Mouse (Mus musculus) liver, embryonic 14.5 days (tissue): ENCODE data around the gene Adssl1. TPM values are rescaled to one million over a fixed set of nuclear protein-coding genes. Genes with fewer than 3 reads are reported as not detected.

ENCODE experiments used
- ATAC-seq: fragments of 200-750 bp; cut with Nextera tagmentation; 2 replicates; pipeline ENCODE4 v1.8.0; 2017; ENCODE audit warnings: moderate number of reproducible peaks, mild to moderate bottlenecking, moderate library complexity; ENCODE audit not compliant: insufficient read depth
- DNase-seq, 3 experiments: peaks; one replicate each; pipeline ENCODE4 v3.0.0-alpha.2; 2012 to 2013; ENCODE audit warnings: low read depth in 3 of 3, low spot score in 3 of 3
- H3K27ac ChIP-seq: fragments of 300-500 bp; sonication (generic); 2 replicates; pipeline ENCODE4 v1.5.1; 2014; ENCODE audit warnings: moderate library complexity, mild to moderate bottlenecking, control low read depth, inconsistent platforms
- H3K27me3 ChIP-seq: fragments of 300-500 bp; sonication (generic); 2 replicates; pipeline ENCODE4 v1.6.1; 2014; ENCODE audit warnings: mild to moderate bottlenecking, low read length, moderate library complexity; ENCODE audit not compliant: control insufficient read depth, insufficient read depth
- H3K36me3 ChIP-seq: fragments of 300-500 bp; sonication (generic); replicated peaks from 2 replicates; pipeline ENCODE4 v1.6.1; 2014; ENCODE audit warnings: low read depth; ENCODE audit not compliant: control insufficient read depth, insufficient read depth
- H3K4me1 ChIP-seq, 2 experiments: fragments of 200-500 bp in 1 of 2; fragments of 300-500 bp in 1 of 2; sonication (generic) in 1 of 2; replicated peaks; 2 replicates each; pipeline ENCODE4 v1.6.1; 2012 to 2014; ENCODE audit warnings: antibody characterized with exemption in 1 of 2, inconsistent platforms in 1 of 2, low read length in 1 of 2; ENCODE audit not compliant: control insufficient read depth in 2 of 2, insufficient read depth in 2 of 2
- H3K4me2 ChIP-seq: fragments of 300-500 bp; sonication (generic); 2 replicates; pipeline ENCODE4 v1.6.1; 2014; ENCODE audit warnings: low read depth, mild to moderate bottlenecking, control low read depth, moderate library complexity
- H3K4me3 ChIP-seq, 2 experiments: fragments of 200-500 bp in 1 of 2; fragments of 300-500 bp in 1 of 2; sonication (generic) in 1 of 2; 2 replicates each; pipeline ENCODE4 v1.5.1; 2012 to 2014; ENCODE audit warnings: low read depth in 2 of 2, low read length in 2 of 2, mild to moderate bottlenecking in 2 of 2, control low read depth in 1 of 2, inconsistent platforms in 1 of 2, moderate library complexity in 1 of 2; ENCODE audit not compliant: insufficient read depth in 1 of 2
- H3K9ac ChIP-seq: fragments of 300-500 bp; sonication (generic); replicated peaks from 2 replicates; pipeline ENCODE4 v1.6.1; 2014; ENCODE audit warnings: mild to moderate bottlenecking, control low read depth, moderate library complexity
- H3K9me3 ChIP-seq: fragments of 300-500 bp; sonication (generic); 2 replicates; pipeline ENCODE4 v1.6.1; 2016; ENCODE audit warnings: low read length, mixed read lengths; ENCODE audit not compliant: control insufficient read depth
- CTCF ChIP-seq: IDR thresholded peaks from 2 replicates; pipeline ENCODE4 v1.5.1; 2016; ENCODE audit warnings: antibody characterized with exemption, low read depth, control low read depth
- EP300 ChIP-seq: IDR thresholded peaks from 2 replicates; pipeline ENCODE4 v1.6.1; 2016; ENCODE audit warnings: antibody characterized with exemption, low read depth
- WGBS: fragments of 180-500 bp; shearing (Covaris S2); extraction: QIAGEN DNeasy Blood & Tissue Kit; methylation state at CpG from one replicate; pipeline ENCODE4 v1.1.7; 2014; ENCODE audit not compliant: insufficient replicate concordance; 5-methylcytosine and 5-hydroxymethylcytosine counted together
- polyA plus RNA-seq, 2 experiments: library from polyadenylated mRNA; depleted of rRNA in 1 of 2; stranded (reverse) in 1 of 2; unstranded in 1 of 2; fragments of >200 nt; fragmentation: Nextera tagmentation in 1 of 2; extraction: Ambion mirVana in 1 of 2; gene quantifications; 2 replicates each; pipeline versions ENCODE4 v1.2.1 to v1.2.3; 2012 to 2014

Gene Adssl1
- polyA plus RNA-seq, 2 experiments: 5.4 to 8.5 TPM

DNA sequence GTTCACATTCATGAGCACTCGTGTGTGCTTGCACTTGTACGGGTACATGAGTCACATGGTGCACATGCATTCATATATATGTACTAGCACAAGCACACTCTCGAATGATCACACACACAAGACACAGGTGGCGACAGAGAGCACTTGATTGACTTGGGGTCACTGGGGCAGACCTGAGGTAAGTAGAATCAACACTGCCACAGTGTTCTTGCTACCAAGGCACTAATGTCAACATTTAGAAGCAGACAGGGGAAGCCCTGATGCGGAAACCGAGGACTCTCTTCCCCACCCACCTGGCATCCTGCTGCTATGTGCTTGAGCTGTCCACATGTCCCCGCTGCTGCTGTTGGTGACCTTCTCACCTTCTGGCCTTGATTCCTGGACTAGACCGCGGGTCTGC lies 13.8 kb downstream of the Adssl1 start:
- ATAC-seq (no peak), DNase-seq (no peak)
- Histone ChIP-seq H3K4me3 (no peak overlapping the region), H3K27me3 (no peaks in the 10 kb centered on the region), H3K4me1 (peaks cover 5 to 25% of the 10 kb centered on the region in 2 experiments; a peak in 3 of 4 replicates), H3K36me3 (no peaks in the 10 kb centered on the region), H3K9me3 (no peaks in the 10 kb centered on the region), H3K4me2 (no peak overlapping the region), H3K27ac (no peak overlapping the region), H3K9ac (no peak overlapping the region)
- peak; percentile 43; the same call in 1 of the 2 replicates for TF ChIP-seq CTCF
- TF ChIP-seq EP300: no peak
- WGBS: 49% methylated on average over 9 of the region's 9 CpGs

DNA sequence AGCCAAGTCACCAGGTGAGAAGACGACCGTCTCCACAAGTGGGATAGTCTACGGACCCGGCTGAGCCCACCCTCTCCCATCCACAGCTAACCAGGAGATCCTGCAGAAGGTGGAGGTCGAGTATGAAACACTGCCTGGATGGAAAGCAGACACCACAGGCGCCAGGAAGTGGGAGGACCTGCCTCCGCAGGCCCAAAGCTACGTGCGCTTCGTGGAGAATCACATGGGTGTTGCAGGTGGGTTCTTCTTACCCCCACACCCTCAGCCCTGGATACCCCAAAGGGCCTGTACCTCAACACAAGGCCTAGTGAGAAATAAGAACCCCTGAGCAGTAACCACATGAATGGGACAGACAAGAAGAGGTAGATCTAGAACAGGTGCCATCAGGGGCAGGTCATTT lies 19.7 kb downstream of the Adssl1 start:
- 74% methylated on average over 10 of the region's 10 CpGs for WGBS
- TF ChIP-seq CTCF (no peak), EP300 (no peak)
- no peak overlapping the region for H3K27ac ChIP-seq

DNA sequence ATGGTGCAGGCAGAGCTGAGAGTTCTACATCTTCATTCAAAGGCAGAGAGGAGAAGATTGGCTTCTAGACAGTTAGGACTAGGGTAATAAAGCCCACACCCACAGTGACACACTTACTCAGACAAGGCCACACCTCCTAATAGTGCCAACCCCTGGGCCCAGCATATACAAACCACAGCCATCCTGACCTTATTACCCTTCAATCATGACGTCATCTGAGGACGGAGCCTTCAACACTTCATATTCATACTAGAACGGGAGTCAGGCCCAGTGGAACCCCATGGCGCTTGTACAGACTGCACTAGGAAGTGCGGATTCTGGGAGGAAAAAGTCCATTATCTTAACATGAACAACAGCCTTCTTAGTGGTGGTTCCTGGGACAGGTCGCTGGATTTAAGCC lies 23.3 kb downstream of the Adssl1 start:
- Histone ChIP-seq H3K9ac (no peak overlapping the region), H3K9me3 (no peaks in the 10 kb centered on the region), H3K4me1 (peaks cover 4 to 15% of the 10 kb centered on the region in 2 experiments), H3K4me3 (no peak overlapping the region), H3K27ac (no peak overlapping the region), H3K27me3 (no peaks in the 10 kb centered on the region), H3K36me3 (peaks cover 5% of the 10 kb centered on the region), H3K4me2 (no peak overlapping the region)
- no peak for ATAC-seq
- TF ChIP-seq EP300: no peak
- WGBS: 77% methylated on average over 6 of the region's 6 CpGs
- no peak for DNase-seq

More for the DNA sequence above, 19.7 kb downstream of the Adssl1 start:
- H3K4me1 ChIP-seq: peaks cover 4 to 5% of the 10 kb centered on the region in 2 experiments
- no peak overlapping the region for H3K9ac ChIP-seq
- no peak for DNase-seq
- no peaks in the 10 kb centered on the region for H3K9me3 ChIP-seq
- no peaks in the 10 kb centered on the region for H3K36me3 ChIP-seq
- no peak overlapping the region for H3K4me3 ChIP-seq
- ATAC-seq: no peak
- H3K27me3 ChIP-seq: no peaks in the 10 kb centered on the region
- H3K4me2 ChIP-seq: no peak overlapping the region

DNA sequence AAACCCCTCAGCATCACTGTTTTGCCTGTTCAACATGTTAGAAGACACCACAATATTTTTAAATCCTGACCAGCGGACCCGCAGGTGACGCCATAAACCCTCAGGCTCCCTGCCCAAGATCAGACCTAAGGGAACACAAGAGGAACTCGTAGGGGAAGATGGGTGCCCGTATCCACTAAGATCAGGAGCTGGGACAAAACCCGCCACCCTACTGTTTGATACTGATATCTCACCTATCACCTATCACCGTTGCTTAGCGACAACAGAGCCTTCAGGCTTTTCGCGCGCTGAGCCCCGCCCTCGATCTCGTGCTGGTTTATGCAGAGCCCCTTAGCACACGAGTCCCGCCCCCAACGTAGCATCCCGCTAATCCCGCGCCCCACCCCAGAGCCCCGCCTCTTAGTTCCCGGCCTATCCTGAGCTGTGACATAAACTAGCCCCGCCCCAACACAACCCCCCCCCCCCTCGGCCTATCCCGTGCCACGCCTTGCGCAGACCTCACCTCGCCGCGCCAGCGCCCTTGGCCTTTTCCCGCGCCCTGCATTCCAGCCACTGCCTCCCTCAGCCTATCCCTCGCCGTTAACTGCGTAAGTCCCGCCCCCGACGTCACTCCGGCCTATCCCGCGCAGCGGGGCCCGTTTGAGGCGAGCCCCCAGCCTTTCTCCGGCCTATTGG lies 24.5 kb downstream of the Adssl1 start, which contains the start of gene Siva1:
Gene Siva1 (plus strand): TSS at position 500 of the 675 bp plus-strand sequence.
- H3K9me3 ChIP-seq: no peaks in the 10 kb centered on the region
- peak; percentile 95 to 96 (median 96) for DNase-seq
- H3K4me2 ChIP-seq: peak within 1 kb of the TSS; percentile 98
- under 1% methylated on average over 46 of the region's 46 CpGs for WGBS
- H3K9ac ChIP-seq: peak within 1 kb of the TSS; percentile 89
- no peak; the same call in 1 of the 2 replicates for TF ChIP-seq EP300
- TF ChIP-seq CTCF: no peak
- ATAC-seq: peak; percentile 94
- H3K27ac ChIP-seq: peak within 1 kb of the TSS; percentile 57
- no peaks in the 10 kb centered on the region for H3K27me3 ChIP-seq
- peak within 1 kb of the TSS; percentile 77 to 95 for H3K4me3 ChIP-seq
- H3K36me3 ChIP-seq: peaks cover 9% of the 10 kb centered on the region
- H3K4me1 ChIP-seq: peaks cover 4 to 15% of the 10 kb centered on the region in 2 experiments

DNA sequence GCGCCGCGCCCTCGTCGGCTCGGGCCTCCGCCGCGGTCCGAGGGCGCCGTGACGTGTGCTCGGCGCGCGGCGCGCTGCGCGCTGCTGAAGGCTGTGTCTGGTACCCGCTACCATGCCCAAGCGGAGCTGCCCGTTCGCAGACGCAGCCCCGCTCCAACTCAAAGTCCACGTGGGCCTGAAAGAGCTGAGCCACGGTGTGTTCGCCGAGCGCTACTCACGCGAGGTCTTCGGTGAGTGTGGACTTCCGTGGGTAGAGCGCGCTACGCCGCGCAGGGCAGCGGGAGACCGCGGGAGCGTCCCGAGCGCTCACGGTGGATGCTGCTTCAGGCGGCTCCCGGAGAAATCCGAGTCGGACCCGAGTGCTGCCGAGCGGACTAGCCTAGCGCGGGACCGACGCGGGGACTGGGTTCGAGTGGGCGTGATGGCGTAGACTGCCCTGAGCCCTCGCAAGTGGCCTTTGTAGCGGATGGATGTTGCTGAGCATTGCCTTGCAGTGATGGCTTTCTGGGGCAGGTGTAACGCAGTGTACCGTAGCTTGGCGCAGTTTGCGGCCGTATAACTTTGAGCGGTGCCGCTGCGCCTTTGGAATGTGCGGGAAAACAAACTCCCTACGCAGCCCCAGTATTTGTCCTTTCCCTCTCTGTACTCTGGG lies 25.1 kb downstream of the Adssl1 start:
- Histone ChIP-seq H3K27ac (peak overlapping the region; percentile 57), H3K9ac (peak overlapping the region; percentile 89), H3K4me2 (peak overlapping the region; percentile 98), H3K4me3 (peak overlapping the region; percentile 77 to 95), H3K27me3 (no peaks in the 10 kb centered on the region), H3K4me1 (peaks cover 4 to 15% of the 10 kb centered on the region in 2 experiments), H3K9me3 (no peaks in the 10 kb centered on the region), H3K36me3 (peaks cover 13% of the 10 kb centered on the region)
- DNase-seq (no peak), ATAC-seq (peak; percentile 26)
- no peak for TF ChIP-seq EP300
- peak; percentile 15; the same call in 1 of the 2 replicates for TF ChIP-seq CTCF
- whole genome bisulfite sequencing: under 1% methylated on average over 75 of the region's 75 CpGs
